Mouse (Mus musculus): Measurements from ENCODE around the gene Cacna1b. TPM values are rescaled to one million over a fixed set of nuclear protein-coding genes. Genes with fewer than 3 reads are reported as not detected.

The Cacna1b gene
- polyA plus RNA-seq, 1 experiment from 2014 or later: 0.34 TPM

GRCm38 (mm10) chr2:24605096-24605495 is 157.9 kb downstream of the Cacna1b start:
- TF ChIP-seq CTCF (IDR thresholded peaks at IDR 0.05; ENCODE audit: low read depth) (no peak), EP300 (IDR thresholded peaks at IDR 0.05; ENCODE audit: low read depth) (no peak)
- H3K27ac ChIP-seq (ENCODE audit: low read depth): no peak overlapping the region
- no peak overlapping the region for H3K9ac ChIP-seq (replicated peaks)
- no peak for DNase-seq
- H3K9me3 ChIP-seq (ENCODE audit: low read length): no peaks in the 10 kb centered on the region
- ATAC-seq: no peak
- 36% methylated on average over 4 of the region's 4 CpGs for WGBS (ENCODE audit: insufficient replicate concordance)
- no peaks in the 10 kb centered on the region for H3K27me3 ChIP-seq (ENCODE audit: insufficient read depth, low read length)
- H3K4me2 ChIP-seq (ENCODE audit: low read depth, low read length): no peak overlapping the region
- H3K4me1 ChIP-seq (ENCODE audit: insufficient read depth): no peaks in the 10 kb centered on the region
- no peaks in the 10 kb centered on the region for H3K36me3 ChIP-seq (replicated peaks; ENCODE audit: insufficient read depth, low read length)
- H3K4me3 ChIP-seq (ENCODE audit: low read depth, low read length): no peak overlapping the region

DNA sequence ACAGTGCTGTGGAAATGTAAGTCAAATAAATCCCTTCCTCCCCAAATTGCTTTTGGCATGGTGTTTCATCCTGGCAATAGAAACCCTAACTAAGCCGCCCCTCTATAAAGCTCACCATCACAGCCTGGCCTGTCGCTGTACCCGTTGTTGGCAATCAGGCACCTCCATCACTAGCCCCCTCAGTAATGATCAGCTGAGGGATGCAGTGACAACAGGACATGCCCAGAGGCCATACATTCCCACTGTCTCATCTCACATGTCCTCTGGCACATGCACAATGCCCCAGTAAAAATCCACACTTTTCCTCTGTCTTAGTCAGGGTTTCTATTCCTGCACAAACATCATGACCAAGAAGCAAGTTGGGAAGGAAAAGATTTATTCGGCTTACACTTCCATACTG is 173.5 kb downstream of the Cacna1b start:
- no peak overlapping the region for H3K4me2 ChIP-seq (ENCODE audit: low read depth, low read length)
- no peak overlapping the region for H3K27ac ChIP-seq (ENCODE audit: low read depth)
- H3K4me3 ChIP-seq (ENCODE audit: low read depth, low read length): no peak overlapping the region
- TF ChIP-seq EP300 (IDR thresholded peaks at IDR 0.05; ENCODE audit: low read depth): no peak
- no peak for TF ChIP-seq CTCF (IDR thresholded peaks at IDR 0.05; ENCODE audit: low read depth)
- no peak for ATAC-seq
- 81% methylated on average over 4 of the region's 4 CpGs for whole genome bisulfite sequencing (ENCODE audit: insufficient replicate concordance)
- no peak for DNase-seq
- no peak overlapping the region for H3K9ac ChIP-seq (replicated peaks)
- no peaks in the 10 kb centered on the region for H3K27me3 ChIP-seq (ENCODE audit: insufficient read depth, low read length)
- no peaks in the 10 kb centered on the region for H3K36me3 ChIP-seq (replicated peaks; ENCODE audit: insufficient read depth, low read length)
- no peaks in the 10 kb centered on the region for H3K4me1 ChIP-seq (ENCODE audit: insufficient read depth)
- peaks cover 3% of the 10 kb centered on the region; the same call in 1 of the 2 replicates for H3K9me3 ChIP-seq (ENCODE audit: low read length)

DNA sequence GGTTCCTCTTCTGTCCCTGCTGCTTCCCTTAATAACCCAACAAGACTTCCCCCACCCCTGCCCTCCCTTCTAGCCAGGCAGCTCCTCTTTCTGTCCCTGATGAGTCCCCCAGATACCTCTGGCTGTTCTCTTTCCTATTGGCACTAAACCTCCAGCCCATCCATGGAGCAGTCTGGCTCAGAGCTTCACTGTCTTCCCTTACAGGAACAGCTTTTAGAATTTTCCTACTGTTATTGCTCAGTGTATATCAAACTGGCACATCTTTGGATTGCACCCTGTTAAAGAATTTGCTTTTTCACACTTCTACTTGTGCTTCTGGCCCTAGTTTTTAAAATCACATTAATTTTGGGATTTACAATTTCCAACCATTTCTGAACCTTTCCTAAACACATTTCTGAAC is 175.0 kb downstream of the Cacna1b start:
- no peak for ATAC-seq
- no peaks in the 10 kb centered on the region for H3K36me3 ChIP-seq (replicated peaks; ENCODE audit: insufficient read depth, low read length)

DNA sequence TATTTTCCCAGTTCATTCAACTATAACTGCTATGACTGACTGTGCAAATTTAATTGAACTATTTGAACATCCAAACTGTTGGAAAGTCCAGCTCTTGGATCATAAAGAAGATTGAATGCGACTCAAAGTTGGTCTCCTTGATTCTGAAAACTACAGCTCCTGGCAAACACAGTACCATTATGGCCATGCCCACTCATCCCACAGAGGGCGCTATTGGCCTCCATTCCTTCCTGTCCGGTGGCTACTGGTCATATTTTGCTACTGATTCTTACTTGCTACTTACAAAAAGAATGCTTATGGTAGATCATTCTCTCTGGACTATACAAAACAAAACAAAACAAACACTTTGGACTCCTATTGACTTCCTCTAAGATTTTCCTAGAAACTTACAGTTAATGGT is 188.3 kb downstream of the Cacna1b start:
- peak; percentile 71 for TF ChIP-seq CTCF (IDR thresholded peaks at IDR 0.05; ENCODE audit: low read depth)
- no peak for TF ChIP-seq EP300 (IDR thresholded peaks at IDR 0.05; ENCODE audit: low read depth)
- Histone ChIP-seq H3K4me2 (ENCODE audit: low read depth, low read length) (no peak overlapping the region), H3K27me3 (ENCODE audit: insufficient read depth, low read length) (no peaks in the 10 kb centered on the region), H3K9me3 (ENCODE audit: low read length) (no peaks in the 10 kb centered on the region), H3K4me3 (ENCODE audit: low read depth, low read length) (no peak overlapping the region), H3K36me3 (replicated peaks; ENCODE audit: insufficient read depth, low read length) (no peaks in the 10 kb centered on the region), H3K4me1 (ENCODE audit: insufficient read depth) (no peaks in the 10 kb centered on the region), H3K27ac (ENCODE audit: low read depth) (no peak overlapping the region), H3K9ac (replicated peaks) (no peak overlapping the region)
- ATAC-seq: no peak
- 20% methylated on average over 3 of the region's 3 CpGs for WGBS (ENCODE audit: insufficient replicate concordance)
- DNase-seq: peak; percentile 65

More for the DNA sequence above, 175.0 kb downstream of the Cacna1b start:
- DNase-seq: no peak
- Histone ChIP-seq H3K9ac (replicated peaks) (no peak overlapping the region), H3K27ac (ENCODE audit: low read depth) (no peak overlapping the region), H3K27me3 (ENCODE audit: insufficient read depth, low read length) (no peaks in the 10 kb centered on the region), H3K4me3 (ENCODE audit: low read depth, low read length) (no peak overlapping the region), H3K9me3 (ENCODE audit: low read length) (peaks cover 3% of the 10 kb centered on the region; the same call in 1 of the 2 replicates), H3K4me2 (ENCODE audit: low read depth, low read length) (no peak overlapping the region), H3K4me1 (ENCODE audit: insufficient read depth) (no peaks in the 10 kb centered on the region)
- TF ChIP-seq CTCF (IDR thresholded peaks at IDR 0.05; ENCODE audit: low read depth) (no peak), EP300 (IDR thresholded peaks at IDR 0.05; ENCODE audit: low read depth) (no peak)

GRCm38 (mm10) chr2:24570917-24571316 is 192.0 kb downstream of the Cacna1b start:
- DNase-seq (no peak), ATAC-seq (no peak)
- H3K4me1 ChIP-seq (ENCODE audit: insufficient read depth): no peaks in the 10 kb centered on the region
- no peaks in the 10 kb centered on the region for H3K27me3 ChIP-seq (ENCODE audit: insufficient read depth, low read length)
- no peaks in the 10 kb centered on the region for H3K36me3 ChIP-seq (replicated peaks; ENCODE audit: insufficient read depth, low read length)
- H3K9ac ChIP-seq (replicated peaks): no peak overlapping the region
- 19% methylated on average over 1 of the region's 1 CpGs for WGBS (ENCODE audit: insufficient replicate concordance)
- no peak overlapping the region for H3K4me2 ChIP-seq (ENCODE audit: low read depth, low read length)
- no peak overlapping the region for H3K27ac ChIP-seq (ENCODE audit: low read depth)
- no peak overlapping the region for H3K4me3 ChIP-seq (ENCODE audit: low read depth, low read length)
- H3K9me3 ChIP-seq (ENCODE audit: low read length): no peaks in the 10 kb centered on the region
- no peak for TF ChIP-seq EP300 (IDR thresholded peaks at IDR 0.05; ENCODE audit: low read depth)
- TF ChIP-seq CTCF (IDR thresholded peaks at IDR 0.05; ENCODE audit: low read depth): no peak

- H3K9ac ChIP-seq (replicated peaks): no peak overlapping the region
- H3K36me3 ChIP-seq (replicated peaks; ENCODE audit: insufficient read depth, low read length): no peaks in the 10 kb centered on the region
- TF ChIP-seq CTCF (IDR thresholded peaks at IDR 0.05; ENCODE audit: low read depth) (peak; percentile 75), EP300 (IDR thresholded peaks at IDR 0.05; ENCODE audit: low read depth) (no peak)
- no peaks in the 10 kb centered on the region for H3K27me3 ChIP-seq (ENCODE audit: insufficient read depth, low read length)
- H3K9me3 ChIP-seq (ENCODE audit: low read length): no peaks in the 10 kb centered on the region
- H3K4me3 ChIP-seq (ENCODE audit: low read depth, low read length): no peak overlapping the region
- H3K4me2 ChIP-seq (ENCODE audit: low read depth, low read length): no peak overlapping the region
- whole genome bisulfite sequencing (ENCODE audit: insufficient replicate concordance): 16% methylated on average over 3 of the region's 3 CpGs
- DNase-seq (no peak), ATAC-seq (no peak)
- H3K27ac ChIP-seq (ENCODE audit: low read depth): no peak overlapping the region
- no peaks in the 10 kb centered on the region for H3K4me1 ChIP-seq (ENCODE audit: insufficient read depth)
Observed at GRCm38 (mm10) chr2:24568555-24568954, 194.4 kb downstream of the Cacna1b start.

Measured in liver, postnatal 0 days (tissue).